ENCODE assay signal across 29 mouse cellular contexts in the genomic region with DNA sequence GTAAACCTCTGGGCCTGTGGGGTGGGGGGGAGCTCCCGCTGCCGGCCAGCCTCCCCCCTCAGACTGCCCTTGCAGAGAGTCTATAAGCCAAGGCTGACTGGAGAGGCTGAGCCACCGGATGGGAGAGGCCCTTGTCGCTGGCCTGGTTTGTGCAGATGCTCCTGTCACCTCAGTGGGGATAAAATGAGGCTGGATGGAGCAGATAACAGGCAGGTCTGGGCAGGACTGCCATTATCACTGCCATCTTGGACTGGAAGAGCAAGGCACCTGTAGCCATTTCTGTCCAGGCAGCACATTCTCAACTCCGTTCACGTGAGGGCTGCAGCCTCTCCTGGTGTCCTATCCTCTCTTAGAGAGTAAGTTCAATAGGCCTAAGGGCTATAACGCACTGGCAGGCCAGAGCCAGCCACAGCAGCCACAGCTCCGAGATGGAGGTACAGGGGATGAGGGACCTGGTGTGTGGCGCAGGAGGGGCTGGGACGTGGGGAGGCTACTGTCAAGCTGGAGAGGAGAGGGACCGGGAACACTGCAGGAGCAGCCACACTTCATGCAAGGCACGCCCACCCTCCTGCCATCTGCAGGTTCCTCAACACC. TPM values are rescaled to one million over a fixed set of nuclear protein-coding genes. Genes with fewer than 3 reads are reported as not detected.
DNase-seq lines count a peak whose midpoint lies in the region; ATAC-seq and TF ChIP-seq lines count a peak whose summit lies in the region.
"Had no signal": no experiment of that assay in that cellular context is flagged by ENCODE, and none has a peak within 500 bp of the region (broad histone marks: within the 10 kb centered on the region; RNA-seq: fewer than 3 reads in every experiment).

No protein-coding gene starts in this region.

- DNase-seq in c-Kit-negative CD71-positive TER-119-positive erythroid progenitor cells, embryonic 14.5 days (ENCODE audit: low read depth, low spot score) = peak; percentile 59
- DNase-seq in liver = peak; percentile 77
- DNase-seq in liver, postnatal 0 days = peak; percentile 41
- no peak for DNase-seq in cerebellum, postnatal 10 days
- DNase-seq in heart, postnatal 10 days = no peak
- no peak for DNase-seq in layer of hippocampus, adult 2 months (ENCODE audit: low spot score in 2 of 2)
- DNase-seq: adrenal gland, postnatal 25 days; cerebellum, adult 8-10 months; gastrocnemius, postnatal 25 days; kidney, postnatal 4 days; layer of hippocampus, postnatal 36 days; lung, postnatal 14 days; thymus, postnatal 25 days had no signal

- peak; percentile 69 for TF ChIP-seq EP300 in liver, postnatal 0 days (IDR thresholded peaks at IDR 0.05; ENCODE audit: low read depth)

- H3K9ac ChIP-seq in liver, postnatal 0 days (replicated peaks) = no peak overlapping the region
- H3K9ac ChIP-seq: forebrain, embryonic 15.5 days; heart, embryonic 15.5 days; hindbrain, embryonic 12.5 days; kidney, embryonic 15.5 days; limb, embryonic 15.5 days had no signal

- H3K4me1 ChIP-seq in megakaryocyte, embryonic 14.5 days = peaks cover 79% of the 10 kb centered on the region
- peaks cover 16% of the 10 kb centered on the region for H3K4me1 ChIP-seq in liver, postnatal 0 days (ENCODE audit: insufficient read depth)

- 72% methylated on average over 12 of the region's 12 CpGs for WGBS in liver, postnatal 0 days (ENCODE audit: insufficient replicate concordance)

- H3K27ac ChIP-seq in liver, postnatal 0 days (ENCODE audit: low read depth) = no peak overlapping the region; the same call in 1 of the 2 replicates
- no peak overlapping the region for H3K27ac ChIP-seq in layer of hippocampus, adult 2 months
- H3K27ac ChIP-seq: forebrain, embryonic 15.5 days; heart, embryonic 15.5 days; hindbrain, embryonic 12.5 days; kidney, embryonic 15.5 days; limb, embryonic 15.5 days; midbrain, embryonic 10.5 days had no signal

- intact Hi-C loops in heart, postnatal 10 days (cut with DNase I) = no loop called here

- peaks cover 77% of the 10 kb centered on the region for H3K36me3 ChIP-seq in megakaryocyte, embryonic 14.5 days (replicated peaks; ENCODE audit: low read length)
- H3K36me3 ChIP-seq in liver, postnatal 0 days (replicated peaks; ENCODE audit: insufficient read depth, low read length) = peaks cover 62% of the 10 kb centered on the region

- peak overlapping the region; percentile 20 for H3K4me3 ChIP-seq in megakaryocyte, embryonic 14.5 days (replicated peaks)
- H3K4me3 ChIP-seq in liver, postnatal 0 days (ENCODE audit: low read depth, low read length) = no peak overlapping the region
- no peak overlapping the region for H3K4me3 ChIP-seq in layer of hippocampus, adult 2 months
- H3K4me3 ChIP-seq: forebrain, embryonic 15.5 days; heart, embryonic 15.5 days; hindbrain, embryonic 12.5 days; kidney, embryonic 15.5 days; limb, embryonic 15.5 days; midbrain, embryonic 10.5 days had no signal

- ATAC-seq in megakaryocyte, adult 5-6 weeks (ENCODE audit: poor library complexity, severe bottlenecking) = no peak
- no peak for ATAC-seq in liver, postnatal 0 days
- ATAC-seq: CD4-positive, CD25-positive, alpha-beta regulatory T cell, adult 4 months; forebrain, embryonic 15.5 days; inflammation-experienced regulatory T-cells, adult 6 months had no signal

- H3K27me3 ChIP-seq in megakaryocyte, embryonic 14.5 days (replicated peaks) = peaks cover 40% of the 10 kb centered on the region
- peaks cover 9% of the 10 kb centered on the region for H3K27me3 ChIP-seq in liver, postnatal 0 days (ENCODE audit: insufficient read depth, low read length)

- H3K9me3 ChIP-seq in megakaryocyte, embryonic 14.5 days = no peaks in the 10 kb centered on the region
- H3K9me3 ChIP-seq in liver, postnatal 0 days (ENCODE audit: low read length) = no peaks in the 10 kb centered on the region
- H3K9me3 ChIP-seq: forebrain, embryonic 15.5 days; heart, embryonic 15.5 days; hindbrain, embryonic 12.5 days; kidney, embryonic 15.5 days; limb, embryonic 15.5 days; midbrain, embryonic 10.5 days had no signal

- TF ChIP-seq CTCF in liver, postnatal 0 days (IDR thresholded peaks at IDR 0.05; ENCODE audit: low read depth) = no peak
- TF ChIP-seq CTCF in layer of hippocampus, adult 2 months (conservative IDR thresholded peaks at IDR 0.05) = no peak

- H3K4me2 ChIP-seq in liver, postnatal 0 days (ENCODE audit: low read depth, low read length) = peak overlapping the region; percentile 22; the same call in 1 of the 2 replicates
- H3K4me2 ChIP-seq: forebrain, embryonic 15.5 days; heart, embryonic 15.5 days; hindbrain, embryonic 12.5 days; kidney, embryonic 15.5 days; limb, embryonic 15.5 days had no signal

RNA-seq across cellular contexts. Expression of gene Sphk1, which starts 7.5 kb away (rescaled TPM):
- polyA plus RNA-seq in megakaryocyte, embryonic 14.5 days (2012; ENCODE audit: insufficient read depth, low replicate concordance) = 0.10 and 3.5 TPM in 2 replicates
- total RNA-seq in megakaryocyte, adult 5-6 weeks (2015) = 0.60 and 2.2 TPM in 2 replicates
- 1.7 and 2.1 TPM in 2 replicates for total RNA-seq in megakaryocyte, adult 5-6 weeks (2017)
- 15.5 and 17.4 TPM in 2 replicates for polyA plus RNA-seq in liver, postnatal 0 days (2015; fragmentation: Nextera tagmentation; extraction: Ambion mirVana)
- 1 to 10 TPM; 2.5 to 3.9 TPM for total RNA-seq in heart, postnatal 10 days (2021)
- 1 to 10 TPM; 1.6 to 1.9 TPM for total RNA-seq in layer of hippocampus, adult 2 months (2021)
- total RNA-seq: monocyte, adult 5-6 weeks had no signal
- polyA plus RNA-seq: inflammation-experienced regulatory T-cells, adult 6 months had no signal

RNA-seq across cellular contexts. Expression of gene Ube2o, which starts 43.0 kb away (rescaled TPM):
- polyA plus RNA-seq in megakaryocyte, embryonic 14.5 days (2012; ENCODE audit: insufficient read depth, low replicate concordance) = 67.5 and 115 TPM in 2 replicates
- total RNA-seq in megakaryocyte, adult 5-6 weeks (2015) = 2.9 and 6.6 TPM in 2 replicates
- 4.8 and 7.7 TPM in 2 replicates for total RNA-seq in megakaryocyte, adult 5-6 weeks (2017)
- polyA plus RNA-seq in liver, postnatal 0 days (2015; fragmentation: Nextera tagmentation; extraction: Ambion mirVana) = 15.2 and 16.3 TPM in 2 replicates
- 10 to 100 TPM; 28.5 to 33.7 TPM for total RNA-seq in heart, postnatal 10 days (2021)
- total RNA-seq in layer of hippocampus, adult 2 months (2021) = 100 to 1,000 TPM in 1 of 2 experiments, 10 to 100 TPM in 1; 93.7 to 101 TPM

RNA-seq across cellular contexts. Expression of gene Prpsap1, which starts 44.2 kb away (rescaled TPM):
- 18.2 and 20.3 TPM in 2 replicates for polyA plus RNA-seq in megakaryocyte, embryonic 14.5 days (2012; ENCODE audit: insufficient read depth, low replicate concordance)
- 28.6 and 32.6 TPM in 2 replicates for total RNA-seq in megakaryocyte, adult 5-6 weeks (2015)
- total RNA-seq in megakaryocyte, adult 5-6 weeks (2017) = 19.2 and 34.6 TPM in 2 replicates
- polyA plus RNA-seq in liver, postnatal 0 days (2015; fragmentation: Nextera tagmentation; extraction: Ambion mirVana) = 64.4 and 67.4 TPM in 2 replicates
- 10 to 100 TPM; 45.3 to 45.8 TPM for total RNA-seq in heart, postnatal 10 days (2021)
- 10 to 100 TPM; 84.2 to 98.5 TPM for total RNA-seq in layer of hippocampus, adult 2 months (2021)

RNA-seq across cellular contexts. Expression of gene Aanat, which starts 48.0 kb away (rescaled TPM):
- polyA plus RNA-seq in megakaryocyte, embryonic 14.5 days (2012; ENCODE audit: insufficient read depth, low replicate concordance) = 0.21 and 2.2 TPM in 2 replicates
- not detected in 2 replicates for total RNA-seq in megakaryocyte, adult 5-6 weeks (2015)
- total RNA-seq in megakaryocyte, adult 5-6 weeks (2017) = not detected in 2 replicates
- not detected in 2 replicates for polyA plus RNA-seq in liver, postnatal 0 days (2015; fragmentation: Nextera tagmentation; extraction: Ambion mirVana)
- not detected for total RNA-seq in heart, postnatal 10 days (2021)
- total RNA-seq in layer of hippocampus, adult 2 months (2021) = 1 to 10 TPM in 1 of 2 experiments, under 1 TPM in 1; 0.27 to 1.2 TPM
- total RNA-seq: adrenal gland, postnatal 25 days; common myeloid progenitor, adult 5-6 weeks; gastrocnemius, postnatal 25 days; heart, adult 8-10 months; monocyte, adult 5-6 weeks had no signal
- polyA plus RNA-seq: CD4-positive, CD25-positive, alpha-beta regulatory T cell, adult 4 months; embryonic facial prominence, embryonic 11.5 days; heart, embryonic 15.5 days; inflammation-experienced regulatory T-cells, adult 6 months; kidney, embryonic 15.5 days; limb, embryonic 15.5 days; midbrain, embryonic 10.5 days; neural tube, embryonic 11.5 days; small intestine, adult 2 months had no signal

Comparison
In these comparisons a context has a peak if more than half of its experiments do, and no peak if none do; other contexts are left out.
1. DNase-seq: peak in c-Kit-negative CD71-positive TER-119-positive erythroid progenitor cells, embryonic 14.5 days (single experiment), liver (single experiment) and liver, postnatal 0 days (single experiment); none in cerebellum, postnatal 10 days (0 of 2), heart, postnatal 10 days (0 of 2) and layer of hippocampus, adult 2 months (0 of 2).